Mouse (Mus musculus) forebrain, embryonic 15.5 days (tissue): Measurements from ENCODE around the gene Pak1ip1. TPM values are rescaled to one million over a fixed set of nuclear protein-coding genes. Genes with fewer than 3 reads are reported as not detected.

ENCODE experiments used
- ATAC-seq: fragments of 200-750 bp; cut with Nextera tagmentation; replicated peaks from 2 replicates; pipeline ENCODE4 v1.8.0; 2017; ENCODE audit warnings: mild to moderate bottlenecking, moderate TSS enrichment, moderate library complexity
- H3K27ac ChIP-seq: fragments of 300-500 bp; sonication (generic); replicated peaks from 2 replicates; pipeline ENCODE4 v1.5.1; 2015; ENCODE audit warnings: mild to moderate bottlenecking, inconsistent platforms
- H3K27me3 ChIP-seq: fragments of 300-500 bp; sonication (generic); 2 replicates; pipeline ENCODE4 v1.6.1; 2015; ENCODE audit warnings: inconsistent platforms
- H3K36me3 ChIP-seq: fragments of 300-500 bp; sonication (generic); 2 replicates; pipeline ENCODE4 v1.6.1; 2015; ENCODE audit warnings: mild to moderate bottlenecking, inconsistent platforms
- H3K4me1 ChIP-seq: fragments of 300-500 bp; sonication (generic); 2 replicates; pipeline ENCODE4 v1.6.1; 2015; ENCODE audit warnings: inconsistent platforms
- H3K4me2 ChIP-seq: fragments of 300-500 bp; sonication (generic); replicated peaks from 2 replicates; pipeline ENCODE4 v1.6.1; 2015; ENCODE audit warnings: mild to moderate bottlenecking, inconsistent platforms
- H3K4me3 ChIP-seq: fragments of 300-500 bp; sonication (generic); 2 replicates; pipeline ENCODE4 v1.5.1; 2015; ENCODE audit warnings: mild to moderate bottlenecking, inconsistent platforms
- H3K9ac ChIP-seq: fragments of 300-500 bp; sonication (generic); replicated peaks from 2 replicates; pipeline ENCODE4 v1.6.1; 2015; ENCODE audit warnings: mild to moderate bottlenecking, inconsistent platforms
- H3K9me3 ChIP-seq: fragments of 300-500 bp; sonication (generic); 2 replicates; pipeline ENCODE4 v1.6.1; 2016; ENCODE audit warnings: inconsistent platforms
- WGBS: fragments of 180-500 bp; shearing (Covaris S2); methylation state at CpG from one replicate; pipeline ENCODE4 v1.1.7; 2015; ENCODE audit warnings: mixed read lengths; 5-methylcytosine and 5-hydroxymethylcytosine counted together
- polyA plus RNA-seq: library from polyadenylated mRNA; unstranded; fragments of >200 nt; fragmentation: Nextera tagmentation; extraction: Ambion mirVana; gene quantifications from 2 replicates; pipeline ENCODE4 v1.2.1, GENCODE M21; 2015

Gene Pak1ip1
- polyA plus RNA-seq, 1 experiment from 2014 or later = 75.3 TPM

GRCm38 (mm10) chr13:41015829-41016634, 15.2 kb downstream of the Pak1ip1 start, which contains the start of gene Tmem14c:
TSS of gene Tmem14c (plus strand) at chr13:41016292.
- peaks cover 37% of the 10 kb centered on the region for H3K36me3 ChIP-seq
- no peaks in the 10 kb centered on the region for H3K9me3 ChIP-seq
- H3K4me2 ChIP-seq = peak within 1 kb of the TSS; percentile 79
- H3K9ac ChIP-seq = peak within 1 kb of the TSS; percentile 60
- no peaks in the 10 kb centered on the region for H3K27me3 ChIP-seq
- H3K4me3 ChIP-seq = peak within 1 kb of the TSS; percentile 63
- 1% methylated on average over 43 of the region's 43 CpGs for WGBS
- peak; percentile 99 for ATAC-seq
- H3K4me1 ChIP-seq = peaks cover 20% of the 10 kb centered on the region
- H3K27ac ChIP-seq = peak within 1 kb of the TSS; percentile 89

- Histone ChIP-seq H3K27me3 (no peaks in the 10 kb centered on the region), H3K4me3 (peak overlapping the region; percentile 63), H3K4me2 (peak overlapping the region; percentile 79), H3K9ac (peak overlapping the region; percentile 60), H3K9me3 (no peaks in the 10 kb centered on the region), H3K27ac (no peak overlapping the region), H3K4me1 (peaks cover 20% of the 10 kb centered on the region), H3K36me3 (peaks cover 32% of the 10 kb centered on the region)
- ATAC-seq = peak; percentile 2; the same call in 1 of the 2 replicates
- 36% methylated on average over 12 of the region's 12 CpGs for WGBS
Measured at GRCm38 (mm10) chr13:41016797-41017405, 16.1 kb downstream of the Pak1ip1 start.

DNA sequence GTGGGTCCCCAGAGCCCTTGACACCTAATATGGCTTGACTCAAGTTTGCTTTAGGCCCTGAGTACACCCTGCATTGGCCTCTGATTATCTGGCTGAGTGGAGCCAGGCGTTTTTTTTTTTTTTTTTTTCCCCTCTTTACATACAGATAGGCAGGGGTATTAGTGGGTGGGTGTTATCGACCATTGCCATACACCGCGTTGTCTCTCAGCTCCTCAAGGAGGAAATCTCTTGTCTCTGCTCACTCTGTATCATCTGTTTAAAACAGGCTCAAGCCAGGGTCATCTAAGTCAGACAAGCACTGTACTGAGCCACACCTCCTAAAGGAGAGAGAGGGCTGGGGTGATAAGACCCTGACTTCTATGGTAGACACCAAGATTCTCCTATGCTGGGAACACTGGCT, 17.0 kb downstream of the Pak1ip1 start:
- no peaks in the 10 kb centered on the region for H3K9me3 ChIP-seq
- no peak overlapping the region for H3K4me2 ChIP-seq
- no peak for ATAC-seq
- 82% methylated on average over 4 of the region's 4 CpGs for WGBS
- no peak overlapping the region for H3K27ac ChIP-seq
- no peak overlapping the region for H3K4me3 ChIP-seq
- H3K27me3 ChIP-seq = no peaks in the 10 kb centered on the region
- no peak overlapping the region for H3K9ac ChIP-seq
- H3K36me3 ChIP-seq = peaks cover 23% of the 10 kb centered on the region
- peaks cover 20% of the 10 kb centered on the region for H3K4me1 ChIP-seq

- Histone ChIP-seq H3K27me3 (no peaks in the 10 kb centered on the region), H3K9me3 (no peaks in the 10 kb centered on the region), H3K4me1 (peaks cover 20% of the 10 kb centered on the region), H3K27ac (no peak overlapping the region), H3K4me3 (no peak overlapping the region), H3K4me2 (no peak overlapping the region), H3K36me3 (peaks cover 19% of the 10 kb centered on the region), H3K9ac (no peak overlapping the region)
- 91% methylated on average over 9 of the region's 9 CpGs for WGBS
- no peak for ATAC-seq
Measured at GRCm38 (mm10) chr13:41018236-41018635, 17.4 kb downstream of the Pak1ip1 start.

DNA sequence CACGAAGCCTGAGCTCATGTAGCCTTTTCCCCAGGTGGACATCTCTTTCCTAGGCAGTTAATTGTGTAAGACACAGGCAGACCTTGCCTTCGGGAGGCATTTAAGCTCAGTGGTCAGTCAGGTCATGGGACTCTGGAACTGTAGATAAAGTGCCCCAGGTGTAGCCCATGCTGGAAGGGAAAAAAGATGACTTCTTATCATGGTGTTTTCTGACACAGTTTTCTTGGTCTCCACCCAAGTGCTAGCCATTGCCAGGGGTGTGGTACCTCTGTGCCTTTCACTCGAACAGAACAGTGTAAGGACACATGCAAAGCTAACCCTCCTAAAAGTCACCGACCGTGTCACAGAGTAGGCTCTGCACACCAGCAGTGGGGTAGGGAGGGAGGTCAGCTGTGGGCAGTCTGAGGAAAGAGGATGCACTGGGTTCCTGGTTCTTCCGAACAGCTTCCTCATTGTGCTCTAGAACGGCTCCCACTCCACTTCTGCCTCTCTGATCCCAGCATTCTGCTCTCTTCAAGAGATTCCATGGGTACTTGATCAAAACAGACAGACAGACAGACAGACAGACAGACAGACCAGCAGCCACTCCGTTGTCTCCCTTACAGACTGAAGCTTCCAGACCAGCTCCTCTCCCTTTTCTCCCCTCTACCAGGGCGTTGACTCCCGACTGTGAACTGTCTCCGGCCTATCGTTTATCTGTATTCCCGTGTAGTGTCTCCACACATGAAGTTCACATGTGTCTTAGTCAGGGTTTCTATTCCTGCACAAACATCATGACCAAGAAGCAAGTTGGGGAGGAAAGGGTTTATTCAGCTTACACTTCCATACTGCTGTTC, 18.2 kb downstream of the Pak1ip1 start:
- no peak overlapping the region for H3K27ac ChIP-seq
- peaks cover 20% of the 10 kb centered on the region for H3K36me3 ChIP-seq
- no peaks in the 10 kb centered on the region for H3K9me3 ChIP-seq
- no peak for ATAC-seq
- no peak overlapping the region for H3K4me3 ChIP-seq
- H3K9ac ChIP-seq = no peak overlapping the region
- 95% methylated on average over 13 of the region's 13 CpGs for WGBS
- peaks cover 20% of the 10 kb centered on the region for H3K4me1 ChIP-seq
- H3K4me2 ChIP-seq = no peak overlapping the region
- H3K27me3 ChIP-seq = no peaks in the 10 kb centered on the region

DNA sequence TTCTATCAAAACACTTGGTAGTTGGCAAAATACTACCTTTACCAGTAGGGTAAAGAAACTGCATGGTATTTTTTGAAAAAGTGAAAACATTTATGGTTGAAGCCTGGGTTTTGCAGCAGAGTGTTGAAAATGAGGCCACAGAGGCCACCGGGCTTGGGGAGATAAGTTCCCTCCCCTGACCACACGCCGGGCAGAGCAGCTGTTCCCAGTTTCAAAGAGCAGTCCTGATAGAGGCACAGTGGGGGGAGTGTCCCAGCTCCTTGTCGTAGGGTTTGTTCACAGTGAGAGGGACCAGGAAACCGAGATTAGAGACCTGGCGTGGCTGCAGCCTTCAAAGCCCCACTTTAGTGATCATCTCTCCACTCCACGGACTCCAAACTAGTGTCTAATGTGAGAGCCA, 19.7 kb downstream of the Pak1ip1 start:
- no peak for ATAC-seq
- no peak overlapping the region for H3K4me3 ChIP-seq
- peaks cover 13% of the 10 kb centered on the region; the same call in 1 of the 2 replicates for H3K36me3 ChIP-seq
- H3K27ac ChIP-seq = no peak overlapping the region
- no peak overlapping the region for H3K4me2 ChIP-seq
- WGBS = 76% methylated on average over 7 of the region's 7 CpGs
- no peak overlapping the region for H3K9ac ChIP-seq
- H3K9me3 ChIP-seq = no peaks in the 10 kb centered on the region
- H3K27me3 ChIP-seq = no peaks in the 10 kb centered on the region
- H3K4me1 ChIP-seq = peaks cover 18% of the 10 kb centered on the region

GRCm38 (mm10) chr13:41021607-41022006, 20.8 kb downstream of the Pak1ip1 start:
- 90% methylated on average over 6 of the region's 6 CpGs for WGBS
- H3K36me3 ChIP-seq = peaks cover 13% of the 10 kb centered on the region; the same call in 1 of the 2 replicates
- H3K4me1 ChIP-seq = peaks cover 14% of the 10 kb centered on the region
- no peaks in the 10 kb centered on the region for H3K9me3 ChIP-seq
- H3K4me3 ChIP-seq = no peak overlapping the region
- no peaks in the 10 kb centered on the region for H3K27me3 ChIP-seq
- no peak overlapping the region for H3K27ac ChIP-seq
- H3K4me2 ChIP-seq = no peak overlapping the region
- no peak overlapping the region for H3K9ac ChIP-seq
- no peak for ATAC-seq

DNA sequence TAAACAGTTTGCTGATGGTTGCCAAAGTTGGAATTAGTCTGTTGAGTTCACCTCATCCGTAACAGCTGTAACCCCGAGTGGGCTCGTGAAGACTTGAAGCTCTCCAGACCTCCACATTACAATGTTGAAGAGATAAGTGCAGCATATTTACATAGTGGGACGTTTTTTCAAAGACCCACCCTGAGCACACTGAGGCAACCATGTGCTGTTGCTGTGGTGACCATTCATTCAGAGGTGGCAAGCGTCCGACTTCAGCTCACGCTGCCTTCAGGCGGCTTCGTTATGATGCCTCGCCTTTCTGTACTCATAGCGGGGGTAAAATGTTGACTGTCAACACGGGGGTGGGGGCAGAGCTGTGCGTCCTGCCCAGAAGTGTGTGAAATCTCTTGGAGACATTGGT, 21.3 kb downstream of the Pak1ip1 start:
- ATAC-seq = no peak
- peaks cover 13% of the 10 kb centered on the region; the same call in 1 of the 2 replicates for H3K36me3 ChIP-seq
- WGBS = 65% methylated on average over 13 of the region's 13 CpGs

DNA sequence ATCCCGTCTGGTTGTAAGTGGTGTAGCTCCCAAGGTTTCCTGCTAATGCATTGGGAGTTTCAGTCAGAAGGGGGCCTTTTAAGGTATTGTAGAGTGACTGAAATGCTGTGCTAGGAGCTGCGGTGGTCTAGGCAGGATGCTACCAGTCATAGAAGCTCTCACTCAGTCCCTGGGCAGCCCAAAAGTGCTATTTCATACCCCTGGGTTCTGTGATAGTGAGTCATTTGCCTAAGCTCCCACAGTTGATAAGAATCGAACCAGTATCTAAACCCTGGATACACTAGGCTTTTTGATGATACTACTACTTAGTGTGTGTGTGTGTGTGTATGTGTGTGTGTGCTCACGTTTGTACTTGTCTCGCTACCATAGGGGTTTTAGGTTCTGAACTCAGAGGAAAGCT, 29.3 kb downstream of the Pak1ip1 start:
- Histone ChIP-seq H3K4me2 (no peak overlapping the region), H3K27ac (no peak overlapping the region), H3K9ac (no peak overlapping the region), H3K36me3 (no peaks in the 10 kb centered on the region), H3K4me1 (no peaks in the 10 kb centered on the region), H3K4me3 (no peak overlapping the region), H3K27me3 (no peaks in the 10 kb centered on the region), H3K9me3 (no peaks in the 10 kb centered on the region)
- WGBS = 75% methylated on average over 5 of the region's 5 CpGs
- ATAC-seq = no peak

More for the DNA sequence above, 21.3 kb downstream of the Pak1ip1 start:
- no peak overlapping the region for H3K9ac ChIP-seq
- no peak overlapping the region for H3K27ac ChIP-seq
- H3K4me3 ChIP-seq = no peak overlapping the region
- no peak overlapping the region for H3K4me2 ChIP-seq
- peaks cover 9% of the 10 kb centered on the region for H3K4me1 ChIP-seq
- H3K9me3 ChIP-seq = no peaks in the 10 kb centered on the region
- no peaks in the 10 kb centered on the region for H3K27me3 ChIP-seq

GRCm38 (mm10) chr13:41042511-41042910, 41.7 kb downstream of the Pak1ip1 start:
- Histone ChIP-seq H3K4me2 (no peak overlapping the region), H3K4me1 (no peaks in the 10 kb centered on the region), H3K9ac (no peak overlapping the region), H3K4me3 (no peak overlapping the region), H3K9me3 (no peaks in the 10 kb centered on the region), H3K27ac (no peak overlapping the region), H3K27me3 (no peaks in the 10 kb centered on the region), H3K36me3 (no peaks in the 10 kb centered on the region)
- ATAC-seq = no peak
- 92% methylated on average over 4 of the region's 4 CpGs for WGBS

- H3K4me1 ChIP-seq = no peaks in the 10 kb centered on the region
- no peaks in the 10 kb centered on the region for H3K27me3 ChIP-seq
- H3K4me3 ChIP-seq = no peak overlapping the region
- H3K36me3 ChIP-seq = no peaks in the 10 kb centered on the region
- no peak overlapping the region for H3K27ac ChIP-seq
- H3K9me3 ChIP-seq = no peaks in the 10 kb centered on the region
- H3K9ac ChIP-seq = no peak overlapping the region
- 91% methylated on average over 8 of the region's 8 CpGs for WGBS
- no peak for ATAC-seq
- H3K4me2 ChIP-seq = no peak overlapping the region
Measured at GRCm38 (mm10) chr13:41045901-41046300, 45.1 kb downstream of the Pak1ip1 start.

DNA sequence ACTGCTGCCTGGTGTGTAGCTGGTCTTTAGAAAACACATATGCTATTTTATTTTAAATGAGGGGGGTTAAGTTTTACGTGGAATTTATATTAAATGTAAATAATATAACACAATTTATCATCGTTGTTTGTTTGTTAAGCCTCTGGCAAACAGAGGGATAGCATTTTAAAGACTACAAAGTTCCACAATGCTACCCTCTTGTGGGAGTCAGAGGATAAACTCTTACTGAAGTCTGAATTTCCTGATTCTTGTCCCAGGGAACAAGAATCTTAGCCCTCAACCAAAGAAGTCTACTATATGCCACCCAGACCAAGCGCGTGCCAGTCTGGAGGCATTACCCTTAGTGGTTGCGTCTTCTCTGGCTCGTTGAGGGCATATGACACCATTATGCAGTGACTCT, 46.5 kb downstream of the Pak1ip1 start:
- Histone ChIP-seq H3K27me3 (no peaks in the 10 kb centered on the region), H3K9ac (no peak overlapping the region), H3K36me3 (no peaks in the 10 kb centered on the region), H3K4me1 (0 out of 2 replicates have a peak, but pooled peaks cover 2% of the 10 kb centered on the region), H3K27ac (no peak overlapping the region), H3K4me2 (no peak overlapping the region), H3K9me3 (no peaks in the 10 kb centered on the region), H3K4me3 (no peak overlapping the region)
- ATAC-seq = no peak
- 88% methylated on average over 6 of the region's 6 CpGs for WGBS
